Mouse (Mus musculus): ENCODE data around the gene Kcne3.

Gene Kcne3

GRCm38 (mm10) chr7:100181614-100182013 lies 5.3 kb downstream of the Kcne3 start:
- no peak for DNase-seq (ENCODE audit: low spot score)

GRCm38 (mm10) chr7:100182388-100182787 lies 6.1 kb downstream of the Kcne3 start:
- no peak for DNase-seq (ENCODE audit: low spot score)

- DNase-seq (ENCODE audit: low spot score): no peak
Observed at GRCm38 (mm10) chr7:100187601-100188000, 11.3 kb downstream of the Kcne3 start.

- DNase-seq (ENCODE audit: low spot score): no peak
Observed at GRCm38 (mm10) chr7:100190167-100190566, 13.9 kb downstream of the Kcne3 start.

- DNase-seq (ENCODE audit: low spot score): no peak
Observed at GRCm38 (mm10) chr7:100190778-100191177, 14.5 kb downstream of the Kcne3 start.

GRCm38 (mm10) chr7:100201191-100201590 lies 24.9 kb downstream of the Kcne3 start:
- no peak for DNase-seq (ENCODE audit: low spot score)

- no peak for DNase-seq (ENCODE audit: low spot score)
Observed at GRCm38 (mm10) chr7:100203616-100204015, 27.3 kb downstream of the Kcne3 start.

- no peak for DNase-seq (ENCODE audit: low spot score)
Observed at GRCm38 (mm10) chr7:100204871-100205270, 28.6 kb downstream of the Kcne3 start.

- DNase-seq (ENCODE audit: low spot score): no peak
Observed at GRCm38 (mm10) chr7:100206144-100206543, 29.8 kb downstream of the Kcne3 start.

- no peak for DNase-seq (ENCODE audit: low spot score)
Observed at GRCm38 (mm10) chr7:100207886-100208285, 31.6 kb downstream of the Kcne3 start.

- DNase-seq (ENCODE audit: low spot score): no peak
Observed at GRCm38 (mm10) chr7:100214310-100214709, 38.0 kb downstream of the Kcne3 start.

- DNase-seq (ENCODE audit: low spot score): no peak
Observed at GRCm38 (mm10) chr7:100215116-100215732, 38.9 kb downstream of the Kcne3 start.

GRCm38 (mm10) chr7:100215976-100216375 lies 39.7 kb downstream of the Kcne3 start:
- DNase-seq (ENCODE audit: low spot score): no peak

GRCm38 (mm10) chr7:100216601-100217565 lies 40.6 kb downstream of the Kcne3 start:
- no peak for DNase-seq (ENCODE audit: low spot score)

- peak; percentile 86 for DNase-seq (ENCODE audit: low spot score)
Observed at GRCm38 (mm10) chr7:100227158-100227875, 51.0 kb downstream of the Kcne3 start, which contains the start of gene Pgm2l1. Pgm2l1 (plus strand) TSS chr7:100227394.

GRCm38 (mm10) chr7:100227896-100228525 lies 51.7 kb downstream of the Kcne3 start:
- DNase-seq (ENCODE audit: low spot score): no peak

GRCm38 (mm10) chr7:100228957-100229356 lies 52.7 kb downstream of the Kcne3 start:
- no peak for DNase-seq (ENCODE audit: low spot score)

- no peak for DNase-seq (ENCODE audit: low spot score)
Observed at GRCm38 (mm10) chr7:100230646-100231045, 54.3 kb downstream of the Kcne3 start.

- DNase-seq (ENCODE audit: low spot score): no peak
Observed at GRCm38 (mm10) chr7:100231661-100232060, 55.4 kb downstream of the Kcne3 start.

GRCm38 (mm10) chr7:100233681-100234080 lies 57.4 kb downstream of the Kcne3 start:
- DNase-seq (ENCODE audit: low spot score): no peak
